Mouse (Mus musculus): ENCODE measurements at regions not wholly inside any gene's neighbourhood (a gene's known extent, or its start where the extent isn't known, plus 50 kb on each side); places are given as distances from the start of the nearest gene placed in this dataset.
A peak's percentile ranks its signal among the peaks of the same experiment; 100 is the strongest.

- Histone ChIP-seq H3K27me3 (ENCODE audit: control insufficient read depth, insufficient read depth, low read length) (no peaks in the 10 kb centered on the region), H3K9me3 (ENCODE audit: control insufficient read depth, low read length) (no peaks in the 10 kb centered on the region), H3K4me3 (ENCODE audit: insufficient read depth in 1 of 2, low read depth in 2 of 2, low read length in 2 of 2) (no peak overlapping the region), H3K27ac (no peak overlapping the region), H3K4me2 (ENCODE audit: low read depth) (no peak overlapping the region), H3K4me1 (replicated peaks; ENCODE audit: control insufficient read depth in 2 of 2, insufficient read depth in 2 of 2, low read length in 1 of 2) (no peaks in the 10 kb centered on the region), H3K9ac (replicated peaks) (no peak overlapping the region), H3K36me3 (replicated peaks; ENCODE audit: control insufficient read depth, insufficient read depth, low read depth) (no peaks in the 10 kb centered on the region)
- WGBS (ENCODE audit: insufficient replicate concordance): 55% methylated on average over 6 of the region's 6 CpGs
- ATAC-seq (ENCODE audit: insufficient read depth) (no peak), DNase-seq (ENCODE audit: low read depth in 3 of 3, low spot score in 3 of 3) (no peak)
- TF ChIP-seq EP300 (IDR thresholded peaks at IDR 0.05; ENCODE audit: low read depth): no peak
These were observed 81.5 kb downstream of the Lmo4 start for GRCm38 (mm10) chr3:144123361-144124072.

GRCm38 (mm10) chr3:144119076-144119475, 85.9 kb downstream of the Lmo4 start:
- no peak overlapping the region for H3K4me2 ChIP-seq (ENCODE audit: low read depth)
- H3K4me1 ChIP-seq (replicated peaks; ENCODE audit: control insufficient read depth in 2 of 2, insufficient read depth in 2 of 2, low read length in 1 of 2): no peaks in the 10 kb centered on the region
- no peak for DNase-seq (ENCODE audit: low read depth in 3 of 3, low spot score in 3 of 3)
- ATAC-seq (ENCODE audit: insufficient read depth): no peak
- no peaks in the 10 kb centered on the region for H3K9me3 ChIP-seq (ENCODE audit: control insufficient read depth, low read length)
- H3K27me3 ChIP-seq (ENCODE audit: control insufficient read depth, insufficient read depth, low read length): no peaks in the 10 kb centered on the region
- H3K4me3 ChIP-seq (ENCODE audit: insufficient read depth in 1 of 2, low read depth in 2 of 2, low read length in 2 of 2): no peak overlapping the region
- no peak overlapping the region for H3K9ac ChIP-seq (replicated peaks)
- 46% methylated on average over 3 of the region's 3 CpGs for WGBS (ENCODE audit: insufficient replicate concordance)
- H3K27ac ChIP-seq: no peak overlapping the region
- TF ChIP-seq CTCF (IDR thresholded peaks at IDR 0.05; ENCODE audit: low read depth) (no peak), EP300 (IDR thresholded peaks at IDR 0.05; ENCODE audit: low read depth) (no peak)
- no peaks in the 10 kb centered on the region for H3K36me3 ChIP-seq (replicated peaks; ENCODE audit: control insufficient read depth, insufficient read depth, low read depth)

GRCm38 (mm10) chr3:144113672-144114645, 91.1 kb downstream of the Lmo4 start:
- no peaks in the 10 kb centered on the region for H3K27me3 ChIP-seq (ENCODE audit: control insufficient read depth, insufficient read depth, low read length)
- DNase-seq (ENCODE audit: low read depth in 3 of 3, low spot score in 3 of 3): no peak
- H3K9ac ChIP-seq (replicated peaks): no peak overlapping the region
- no peaks in the 10 kb centered on the region for H3K36me3 ChIP-seq (replicated peaks; ENCODE audit: control insufficient read depth, insufficient read depth, low read depth)
- TF ChIP-seq EP300 (IDR thresholded peaks at IDR 0.05; ENCODE audit: low read depth): no peak
- TF ChIP-seq CTCF (IDR thresholded peaks at IDR 0.05; ENCODE audit: low read depth): no peak
- WGBS (ENCODE audit: insufficient replicate concordance): 69% methylated on average over 11 of the region's 11 CpGs
- no peaks in the 10 kb centered on the region for H3K9me3 ChIP-seq (ENCODE audit: control insufficient read depth, low read length)
- no peak overlapping the region for H3K4me2 ChIP-seq (ENCODE audit: low read depth)
- no peaks in the 10 kb centered on the region for H3K4me1 ChIP-seq (replicated peaks; ENCODE audit: control insufficient read depth in 2 of 2, insufficient read depth in 2 of 2, low read length in 1 of 2)
- ATAC-seq (ENCODE audit: insufficient read depth): no peak
- H3K4me3 ChIP-seq (ENCODE audit: insufficient read depth in 1 of 2, low read depth in 2 of 2, low read length in 2 of 2): no peak overlapping the region
- no peak overlapping the region for H3K27ac ChIP-seq

DNA sequence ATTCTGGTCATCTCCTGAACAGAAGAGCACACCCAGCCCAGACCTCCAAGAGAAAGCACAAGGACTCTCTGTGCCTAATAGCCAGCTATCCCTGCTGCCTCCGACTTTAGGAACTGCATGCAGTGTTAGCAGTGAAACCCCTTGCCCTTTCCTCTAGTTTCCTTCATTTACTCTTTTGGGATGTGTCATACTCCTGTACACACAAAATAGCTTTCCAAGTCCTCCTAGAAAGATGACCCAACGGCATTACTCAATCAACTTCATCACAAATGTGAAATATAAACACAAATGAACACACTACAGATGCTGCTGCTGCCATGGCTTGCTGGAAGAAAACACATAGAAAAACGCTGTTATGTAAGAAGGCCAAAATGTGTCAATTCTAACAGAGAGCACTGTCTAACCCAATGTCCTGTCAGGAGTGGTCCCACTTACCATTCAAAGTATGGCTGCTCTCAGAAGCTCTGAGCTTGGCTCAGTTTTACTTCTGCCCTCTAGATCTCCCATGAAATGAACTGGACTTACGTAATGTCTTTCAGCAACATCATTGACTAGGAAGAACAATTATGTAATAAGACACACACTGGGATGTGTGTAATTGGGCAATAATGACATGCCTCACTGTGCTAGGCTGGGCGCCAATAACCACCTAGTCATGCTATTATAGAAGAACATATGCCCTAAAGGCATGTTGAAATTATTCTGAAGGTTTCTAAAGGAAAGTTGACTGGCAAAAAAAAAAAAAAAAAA, 94.5 kb downstream of the Lmo4 start:
- WGBS (ENCODE audit: insufficient replicate concordance): 61% methylated on average over 5 of the region's 5 CpGs
- no peak for TF ChIP-seq EP300 (IDR thresholded peaks at IDR 0.05; ENCODE audit: low read depth)
- TF ChIP-seq CTCF (IDR thresholded peaks at IDR 0.05; ENCODE audit: low read depth): no peak
- H3K9ac ChIP-seq (replicated peaks): no peak overlapping the region
- peak in 2 of 3 experiments; percentile 1 to 2 for DNase-seq (ENCODE audit: low read depth in 3 of 3, low spot score in 3 of 3)
- H3K4me1 ChIP-seq (replicated peaks; ENCODE audit: control insufficient read depth in 2 of 2, insufficient read depth in 2 of 2, low read length in 1 of 2): no peaks in the 10 kb centered on the region
- H3K4me3 ChIP-seq (ENCODE audit: insufficient read depth in 1 of 2, low read depth in 2 of 2, low read length in 2 of 2): no peak overlapping the region
- H3K36me3 ChIP-seq (replicated peaks; ENCODE audit: control insufficient read depth, insufficient read depth, low read depth): no peaks in the 10 kb centered on the region
- H3K4me2 ChIP-seq (ENCODE audit: low read depth): no peak overlapping the region
- H3K27me3 ChIP-seq (ENCODE audit: control insufficient read depth, insufficient read depth, low read length): no peaks in the 10 kb centered on the region
- H3K27ac ChIP-seq: no peak overlapping the region
- no peak for ATAC-seq (ENCODE audit: insufficient read depth)
- no peaks in the 10 kb centered on the region for H3K9me3 ChIP-seq (ENCODE audit: control insufficient read depth, low read length)
